7 mouse cellular contexts compared by ENCODE assay signal in the genomic region with DNA sequence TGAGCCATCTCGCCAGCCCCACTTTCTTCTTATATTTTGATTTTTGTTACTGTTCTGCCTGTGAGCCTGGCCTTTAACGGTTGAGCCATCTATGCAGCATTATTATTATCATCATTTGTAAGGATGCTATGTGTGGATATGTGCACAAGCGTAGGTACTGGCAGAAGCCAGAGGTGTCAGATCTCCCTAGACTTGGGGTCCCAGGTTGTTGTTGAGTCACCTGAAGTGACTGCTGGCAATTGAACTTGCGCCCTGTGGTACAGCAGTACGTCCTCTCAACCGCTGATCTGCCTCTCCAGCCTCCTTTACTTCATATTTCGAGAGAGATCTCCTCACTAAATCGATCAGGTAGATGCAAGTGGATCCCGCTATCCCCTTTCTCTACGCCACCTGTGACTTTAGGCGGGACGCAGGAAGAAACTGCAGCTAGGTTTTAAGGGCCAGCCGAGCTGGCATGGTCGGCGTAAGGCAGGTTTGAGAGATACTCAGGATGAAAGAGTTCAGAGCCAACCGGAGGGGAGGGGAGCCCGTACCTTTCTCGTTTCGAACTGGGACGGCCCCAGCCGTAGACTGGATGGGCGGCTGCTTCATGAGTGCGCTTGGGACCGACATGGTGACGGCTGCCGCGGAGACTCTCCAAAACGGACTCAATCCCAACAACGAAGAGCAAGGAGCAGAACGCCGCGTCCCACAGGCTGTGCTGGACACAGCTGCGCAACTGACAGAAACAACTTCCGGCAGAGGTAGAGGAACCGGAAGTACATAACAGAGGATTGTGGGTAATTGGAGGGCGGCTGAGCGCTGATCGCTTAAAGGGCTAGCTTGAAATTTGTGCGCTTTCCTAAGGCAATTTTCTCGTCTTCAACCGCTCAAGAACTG. TPM values are rescaled to one million over a fixed set of nuclear protein-coding genes. Genes with fewer than 3 reads are reported as not detected.
DNase-seq lines count a peak whose midpoint lies in the region; ATAC-seq lines count a peak whose summit lies in the region.
"Not testable (repeated sequence)": the region's sequence is repeated elsewhere in the genome, so short reads cannot be mapped to it uniquely, and the experiment has no call there.

TSS of gene Mfap1b (minus strand) at position 767 of the 879 bp plus-strand sequence.

- not testable (repeated sequence) for H3K27me3 ChIP-seq in intestine, embryonic 15.5 days (replicated peaks); midbrain, embryonic 10.5 days (ENCODE audit: low read depth, poor library complexity, severe bottlenecking)

- not testable (repeated sequence) for H3K27ac ChIP-seq in intestine, embryonic 15.5 days
- peak within 1 kb of the TSS; percentile 59; the same call in 1 of the 2 replicates for H3K27ac ChIP-seq in midbrain, embryonic 10.5 days (replicated peaks)

- not testable (repeated sequence) for H3K4me1 ChIP-seq in intestine, embryonic 15.5 days (replicated peaks); midbrain, embryonic 10.5 days

- peak within 1 kb of the TSS; percentile 63 for H3K9ac ChIP-seq in intestine, embryonic 15.5 days

- DNase-seq in adrenal gland, adult 2 months = peak; percentile 86
- DNase-seq in embryo, embryonic 11.5 days (ENCODE audit: low read depth, low spot score) = peak; percentile 75
- DNase-seq in gastrocnemius, postnatal 36 days = peak; percentile 56 to 67
- DNase-seq in left cerebral cortex, postnatal 25 days (ENCODE audit: low spot score in 2 of 2) = peak; percentile 85 to 93
- DNase-seq in midbrain, embryonic 10.5 days (ENCODE audit: low spot score) = peak; percentile 79
- peak; percentile 71 for DNase-seq in right cerebral cortex, postnatal 4 days

- intact Hi-C loops in gastrocnemius, postnatal 36 days (cut with DNase I) = not testable (repeated sequence)
- intact Hi-C loops in left cerebral cortex, postnatal 25 days (cut with DNase I) = loop anchor here (1.0 to 5.0 kb wide), 2 partner anchors 24 to 34 kb away; partner anchors contain the start of genes Mfap1a, Serf2 and Wdr76

- 5% methylated on average over 41 of the region's 41 CpGs for WGBS in intestine, embryonic 15.5 days
- 6% methylated on average over 41 of the region's 41 CpGs for WGBS in midbrain, embryonic 10.5 days

- peak; percentile 97 for ATAC-seq in intestine, embryonic 15.5 days

- H3K4me2 ChIP-seq in intestine, embryonic 15.5 days (replicated peaks) = peak within 1 kb of the TSS; percentile 75

- not testable (repeated sequence) for H3K9me3 ChIP-seq in intestine, embryonic 15.5 days; midbrain, embryonic 10.5 days (replicated peaks)

- peak within 1 kb of the TSS; percentile 58 for H3K4me3 ChIP-seq in intestine, embryonic 15.5 days (replicated peaks)
- H3K4me3 ChIP-seq in midbrain, embryonic 10.5 days = peak within 1 kb of the TSS; percentile 66

- not testable (repeated sequence) for H3K36me3 ChIP-seq in intestine, embryonic 15.5 days
- H3K36me3 ChIP-seq in midbrain, embryonic 10.5 days = peaks cover 14% of the 10 kb centered on the region

RNA-seq across cellular contexts. Expression of gene Mfap1b, which starts in this region (rescaled TPM):
- total RNA-seq in adrenal gland, adult 2 months (2021) = 10 to 100 TPM; 37.2 to 38.7 TPM
- 0.89 and 0.98 TPM in 2 replicates for polyA plus RNA-seq in adrenal gland, adult 2 months (2012; rRNA removed)
- total RNA-seq in gastrocnemius, postnatal 36 days (2021) = 10 to 100 TPM; 17.4 to 21.8 TPM
- polyA plus RNA-seq in intestine, embryonic 15.5 days (2015; fragmentation: Nextera tagmentation; extraction: Ambion mirVana) = 41.5 and 42.6 TPM in 2 replicates
- 10 to 100 TPM; 39.9 to 40.9 TPM for total RNA-seq in left cerebral cortex, postnatal 25 days (2021)
- polyA plus RNA-seq in midbrain, embryonic 10.5 days (2016; fragmentation: Nextera tagmentation; extraction: Ambion mirVana) = 53.2 and 57.2 TPM in 2 replicates

Comparison
In these comparisons a context has a peak if more than half of its experiments do, and no peak if none do; other contexts are left out.
1. RNA of gene Mfap1b (polyA plus RNA-seq): 53.2 to 57.2 TPM in midbrain, embryonic 10.5 days and 41.5 to 42.6 TPM in intestine, embryonic 15.5 days; 0.89 to 0.98 TPM in adrenal gland, adult 2 months; every median in the first group is over 10 times any median in the second.
2. Peak in every context shown above with its lines, with median percentiles within 50 percentile points of each other: DNase-seq.